Mouse (Mus musculus): ENCODE results near the gene Gpx4.

DNA sequence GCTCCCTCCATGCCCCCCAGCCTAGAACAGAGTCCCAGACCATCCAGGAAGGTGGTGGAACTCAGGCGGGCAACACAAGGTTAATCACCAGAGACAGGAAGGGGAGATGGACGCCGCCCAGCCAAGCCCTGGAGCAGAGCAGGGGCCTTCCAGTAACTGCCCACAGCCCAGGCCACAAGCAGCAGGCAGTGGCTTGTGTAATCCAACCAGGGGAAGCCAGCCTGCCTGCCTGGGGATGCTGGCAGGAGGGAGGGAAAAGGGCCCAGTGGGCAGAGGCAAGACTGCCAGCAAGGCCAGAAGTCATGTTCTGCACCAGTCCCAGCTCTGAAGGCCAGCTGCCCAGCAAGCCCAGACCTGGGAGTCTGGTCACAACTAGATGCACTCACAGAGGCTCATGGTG, 39.9 kb downstream of the Gpx4 start:
- TF ChIP-seq POLR2A (IDR thresholded peaks at IDR 0.05; ENCODE audit: control insufficient read depth, extremely low read depth, insufficient read depth, low read length, poor library complexity) (no peak), CTCF (IDR thresholded peaks at IDR 0.05; ENCODE audit: borderline replicate concordance, control insufficient read depth, extremely low read depth, insufficient read depth, low read length, poor library complexity) (no peak)
